Mouse (Mus musculus) forebrain, embryonic 16.5 days (tissue): ENCODE measurements around the gene Vsig2. TPM values are rescaled to one million over a fixed set of nuclear protein-coding genes. Genes with fewer than 3 reads are reported as not detected.

Experiments used
- polyA plus RNA-seq: library from polyadenylated mRNA; unstranded; fragments of >200 nt; fragmentation: Nextera tagmentation; extraction: Ambion mirVana; gene quantifications from 2 replicates; pipeline ENCODE4 v1.2.1, GENCODE M21; 2015

The Vsig2 gene
- polyA plus RNA-seq, 1 experiment from 2014 or later: 0.86 TPM

Other genes starting within 250 kb of the Vsig2 start
- 8.3 and 9.9 TPM in 2 replicates for gene Ccdc15, start 190.8 kb upstream of the Vsig2 start, polyA plus RNA-seq
- gene Hepacam, start 171.9 kb upstream of the Vsig2 start, polyA plus RNA-seq: 6.3 and 6.6 TPM in 2 replicates
- 4.5 and 4.6 TPM in 2 replicates for gene Robo4, start 137.4 kb upstream of the Vsig2 start, polyA plus RNA-seq
- 1.1 and 3.3 TPM in 2 replicates for gene Robo3, start 106.0 kb upstream of the Vsig2 start, polyA plus RNA-seq
- 34.0 and 34.8 TPM in 2 replicates for gene Msantd2, start 49.9 kb upstream of the Vsig2 start, polyA plus RNA-seq
- 42.4 and 44.6 TPM in 2 replicates for gene Esam, start 11.2 kb upstream of the Vsig2 start, polyA plus RNA-seq
- gene Nrgn, start 13.6 kb downstream of the Vsig2 start, polyA plus RNA-seq: 19.0 and 25.9 TPM in 2 replicates
- 9.2 and 9.4 TPM in 2 replicates for gene Siae, start 16.4 kb downstream of the Vsig2 start, polyA plus RNA-seq
- gene Spa17, start 74.5 kb downstream of the Vsig2 start, polyA plus RNA-seq: 6.1 and 6.9 TPM in 2 replicates
- gene Tbrg1, start 118.1 kb downstream of the Vsig2 start, polyA plus RNA-seq: 79.2 and 80.7 TPM in 2 replicates
- 0.96 TPM in 1 of 2 replicates, not detected in the other for gene Panx3, start 130.0 kb downstream of the Vsig2 start, polyA plus RNA-seq
- not detected in 2 replicates for gene Olfr160, start 177.0 kb downstream of the Vsig2 start, polyA plus RNA-seq
- not detected in 2 replicates for gene Olfr874, start 205.9 kb downstream of the Vsig2 start, polyA plus RNA-seq
- not detected in 2 replicates for gene Olfr875, start 232.6 kb downstream of the Vsig2 start, polyA plus RNA-seq